Mouse (Mus musculus): ENCODE data around the gene Tcp11l2. TPM values are rescaled to one million over a fixed set of nuclear protein-coding genes. Genes with fewer than 3 reads are reported as not detected.

The Tcp11l2 gene
- polyA plus RNA-seq, 1 experiment from 2014 or later: 11.5 TPM

- 0 out of 2 replicates have a peak, but pooled peaks cover 5% of the 10 kb centered on the region for H3K36me3 ChIP-seq (ENCODE audit: control insufficient read depth, insufficient read depth, low read length)
- ATAC-seq (ENCODE audit: low FRiP score): no peak
- no peaks in the 10 kb centered on the region for H3K4me1 ChIP-seq (replicated peaks; ENCODE audit: control insufficient read depth, insufficient read depth, low read length)
- DNase-seq (ENCODE audit: low spot score): no peak
- H3K4me2 ChIP-seq (replicated peaks; ENCODE audit: low read depth, low read length): no peak overlapping the region
- WGBS: 91% methylated on average over 4 of the region's 4 CpGs
- no peak overlapping the region for H3K4me3 ChIP-seq (ENCODE audit: low read depth, low read length)
- H3K9me3 ChIP-seq (ENCODE audit: control insufficient read depth, low read length): no peaks in the 10 kb centered on the region
- H3K27ac ChIP-seq (ENCODE audit: low read depth, low read length): no peak overlapping the region
- no peaks in the 10 kb centered on the region for H3K27me3 ChIP-seq (ENCODE audit: control insufficient read depth, insufficient read depth, low read length)
- no peak overlapping the region for H3K9ac ChIP-seq (ENCODE audit: low read depth, low read length)
Observed at GRCm38 (mm10) chr10:84632005-84632404, 55.6 kb downstream of the Tcp11l2 start.

GRCm38 (mm10) chr10:84636656-84637055, 60.2 kb downstream of the Tcp11l2 start:
- H3K4me3 ChIP-seq (ENCODE audit: low read depth, low read length): no peak overlapping the region
- H3K9ac ChIP-seq (ENCODE audit: low read depth, low read length): no peak overlapping the region
- H3K27ac ChIP-seq (ENCODE audit: low read depth, low read length): no peak overlapping the region
- DNase-seq (ENCODE audit: low spot score): no peak
- no peaks in the 10 kb centered on the region for H3K9me3 ChIP-seq (ENCODE audit: control insufficient read depth, low read length)
- 0 out of 2 replicates have a peak, but pooled peaks cover 2% of the 10 kb centered on the region for H3K36me3 ChIP-seq (ENCODE audit: control insufficient read depth, insufficient read depth, low read length)
- no peaks in the 10 kb centered on the region for H3K27me3 ChIP-seq (ENCODE audit: control insufficient read depth, insufficient read depth, low read length)
- no peaks in the 10 kb centered on the region for H3K4me1 ChIP-seq (replicated peaks; ENCODE audit: control insufficient read depth, insufficient read depth, low read length)
- ATAC-seq (ENCODE audit: low FRiP score): no peak
- no peak overlapping the region for H3K4me2 ChIP-seq (replicated peaks; ENCODE audit: low read depth, low read length)
- 96% methylated on average over 10 of the region's 10 CpGs for WGBS

GRCm38 (mm10) chr10:84638382-84638781, 62.0 kb downstream of the Tcp11l2 start:
- H3K4me3 ChIP-seq (ENCODE audit: low read depth, low read length): no peak overlapping the region
- H3K9me3 ChIP-seq (ENCODE audit: control insufficient read depth, low read length): no peaks in the 10 kb centered on the region
- DNase-seq (ENCODE audit: low spot score) (no peak), ATAC-seq (ENCODE audit: low FRiP score) (no peak)
- no peak overlapping the region for H3K27ac ChIP-seq (ENCODE audit: low read depth, low read length)
- no peak overlapping the region for H3K4me2 ChIP-seq (replicated peaks; ENCODE audit: low read depth, low read length)
- no peaks in the 10 kb centered on the region for H3K27me3 ChIP-seq (ENCODE audit: control insufficient read depth, insufficient read depth, low read length)
- 0 out of 2 replicates have a peak, but pooled peaks cover 2% of the 10 kb centered on the region for H3K36me3 ChIP-seq (ENCODE audit: control insufficient read depth, insufficient read depth, low read length)
- 91% methylated on average over 4 of the region's 4 CpGs for WGBS
- H3K9ac ChIP-seq (ENCODE audit: low read depth, low read length): no peak overlapping the region
- no peaks in the 10 kb centered on the region for H3K4me1 ChIP-seq (replicated peaks; ENCODE audit: control insufficient read depth, insufficient read depth, low read length)

GRCm38 (mm10) chr10:84639525-84640287, 63.3 kb downstream of the Tcp11l2 start:
- Histone ChIP-seq H3K27ac (ENCODE audit: low read depth, low read length) (no peak overlapping the region), H3K36me3 (ENCODE audit: control insufficient read depth, insufficient read depth, low read length) (0 out of 2 replicates have a peak, but pooled peaks cover 2% of the 10 kb centered on the region), H3K9ac (ENCODE audit: low read depth, low read length) (no peak overlapping the region), H3K4me2 (replicated peaks; ENCODE audit: low read depth, low read length) (no peak overlapping the region), H3K4me3 (ENCODE audit: low read depth, low read length) (no peak overlapping the region), H3K4me1 (replicated peaks; ENCODE audit: control insufficient read depth, insufficient read depth, low read length) (no peaks in the 10 kb centered on the region), H3K27me3 (ENCODE audit: control insufficient read depth, insufficient read depth, low read length) (no peaks in the 10 kb centered on the region), H3K9me3 (ENCODE audit: control insufficient read depth, low read length) (no peaks in the 10 kb centered on the region)
- ATAC-seq (ENCODE audit: low FRiP score) (no peak), DNase-seq (ENCODE audit: low spot score) (no peak)
- 87% methylated on average over 4 of the region's 4 CpGs for WGBS

GRCm38 (mm10) chr10:84640861-84641260, 64.4 kb downstream of the Tcp11l2 start:
- Histone ChIP-seq H3K27me3 (ENCODE audit: control insufficient read depth, insufficient read depth, low read length) (no peaks in the 10 kb centered on the region), H3K9ac (ENCODE audit: low read depth, low read length) (no peak overlapping the region), H3K27ac (ENCODE audit: low read depth, low read length) (no peak overlapping the region), H3K9me3 (ENCODE audit: control insufficient read depth, low read length) (no peaks in the 10 kb centered on the region), H3K4me1 (replicated peaks; ENCODE audit: control insufficient read depth, insufficient read depth, low read length) (no peaks in the 10 kb centered on the region), H3K4me2 (replicated peaks; ENCODE audit: low read depth, low read length) (no peak overlapping the region), H3K4me3 (ENCODE audit: low read depth, low read length) (no peak overlapping the region), H3K36me3 (ENCODE audit: control insufficient read depth, insufficient read depth, low read length) (0 out of 2 replicates have a peak, but pooled peaks cover 2% of the 10 kb centered on the region)
- WGBS: 90% methylated on average over 7 of the region's 7 CpGs
- no peak for ATAC-seq (ENCODE audit: low FRiP score)
- no peak for DNase-seq (ENCODE audit: low spot score)

GRCm38 (mm10) chr10:84641576-84641975, 65.2 kb downstream of the Tcp11l2 start:
- WGBS: 85% methylated on average over 2 of the region's 2 CpGs
- peak; percentile 34 for DNase-seq (ENCODE audit: low spot score)

GRCm38 (mm10) chr10:84645940-84646339, 69.5 kb downstream of the Tcp11l2 start:
- H3K4me2 ChIP-seq (replicated peaks; ENCODE audit: low read depth, low read length): no peak overlapping the region
- DNase-seq (ENCODE audit: low spot score) (no peak), ATAC-seq (ENCODE audit: low FRiP score) (no peak)
- no peak overlapping the region for H3K4me3 ChIP-seq (ENCODE audit: low read depth, low read length)
- 89% methylated on average over 8 of the region's 8 CpGs for WGBS
- no peak overlapping the region for H3K9ac ChIP-seq (ENCODE audit: low read depth, low read length)
- H3K9me3 ChIP-seq (ENCODE audit: control insufficient read depth, low read length): no peaks in the 10 kb centered on the region
- no peaks in the 10 kb centered on the region for H3K4me1 ChIP-seq (replicated peaks; ENCODE audit: control insufficient read depth, insufficient read depth, low read length)
- H3K36me3 ChIP-seq (ENCODE audit: control insufficient read depth, insufficient read depth, low read length): no peaks in the 10 kb centered on the region
- H3K27ac ChIP-seq (ENCODE audit: low read depth, low read length): no peak overlapping the region
- H3K27me3 ChIP-seq (ENCODE audit: control insufficient read depth, insufficient read depth, low read length): no peaks in the 10 kb centered on the region

More at GRCm38 (mm10) chr10:84641576-84641975, 65.2 kb downstream of the Tcp11l2 start:
- Histone ChIP-seq H3K36me3 (ENCODE audit: control insufficient read depth, insufficient read depth, low read length) (0 out of 2 replicates have a peak, but pooled peaks cover 2% of the 10 kb centered on the region), H3K4me2 (replicated peaks; ENCODE audit: low read depth, low read length) (no peak overlapping the region), H3K27ac (ENCODE audit: low read depth, low read length) (no peak overlapping the region), H3K4me1 (replicated peaks; ENCODE audit: control insufficient read depth, insufficient read depth, low read length) (no peaks in the 10 kb centered on the region), H3K27me3 (ENCODE audit: control insufficient read depth, insufficient read depth, low read length) (no peaks in the 10 kb centered on the region), H3K9me3 (ENCODE audit: control insufficient read depth, low read length) (no peaks in the 10 kb centered on the region), H3K4me3 (ENCODE audit: low read depth, low read length) (no peak overlapping the region), H3K9ac (ENCODE audit: low read depth, low read length) (no peak overlapping the region)
- ATAC-seq (ENCODE audit: low FRiP score): no peak

- no peak overlapping the region for H3K4me3 ChIP-seq (ENCODE audit: low read depth, low read length)
- no peaks in the 10 kb centered on the region for H3K4me1 ChIP-seq (replicated peaks; ENCODE audit: control insufficient read depth, insufficient read depth, low read length)
- no peak overlapping the region for H3K4me2 ChIP-seq (replicated peaks; ENCODE audit: low read depth, low read length)
- H3K9me3 ChIP-seq (ENCODE audit: control insufficient read depth, low read length): no peaks in the 10 kb centered on the region
- ATAC-seq (ENCODE audit: low FRiP score) (no peak), DNase-seq (ENCODE audit: low spot score) (no peak)
- H3K27me3 ChIP-seq (ENCODE audit: control insufficient read depth, insufficient read depth, low read length): no peaks in the 10 kb centered on the region
- WGBS: 90% methylated on average over 12 of the region's 12 CpGs
- H3K36me3 ChIP-seq (ENCODE audit: control insufficient read depth, insufficient read depth, low read length): no peaks in the 10 kb centered on the region
- H3K9ac ChIP-seq (ENCODE audit: low read depth, low read length): no peak overlapping the region
- no peak overlapping the region for H3K27ac ChIP-seq (ENCODE audit: low read depth, low read length)
Observed at GRCm38 (mm10) chr10:84646506-84647102, 70.2 kb downstream of the Tcp11l2 start.

GRCm38 (mm10) chr10:84647264-84647663, 70.8 kb downstream of the Tcp11l2 start:
- no peaks in the 10 kb centered on the region for H3K4me1 ChIP-seq (replicated peaks; ENCODE audit: control insufficient read depth, insufficient read depth, low read length)
- no peak overlapping the region for H3K27ac ChIP-seq (ENCODE audit: low read depth, low read length)
- H3K9me3 ChIP-seq (ENCODE audit: control insufficient read depth, low read length): no peaks in the 10 kb centered on the region
- DNase-seq (ENCODE audit: low spot score): no peak
- no peak for ATAC-seq (ENCODE audit: low FRiP score)
- 93% methylated on average over 5 of the region's 5 CpGs for WGBS
- no peak overlapping the region for H3K9ac ChIP-seq (ENCODE audit: low read depth, low read length)
- H3K4me3 ChIP-seq (ENCODE audit: low read depth, low read length): no peak overlapping the region
- no peak overlapping the region for H3K4me2 ChIP-seq (replicated peaks; ENCODE audit: low read depth, low read length)
- no peaks in the 10 kb centered on the region for H3K27me3 ChIP-seq (ENCODE audit: control insufficient read depth, insufficient read depth, low read length)
- no peaks in the 10 kb centered on the region for H3K36me3 ChIP-seq (ENCODE audit: control insufficient read depth, insufficient read depth, low read length)

Measured in hindbrain, embryonic 11.5 days (tissue).